Mouse (Mus musculus) embryonic facial prominence, embryonic 14.5 days (tissue): ENCODE measurements around the gene Lrrc75b. TPM values are rescaled to one million over a fixed set of nuclear protein-coding genes. Genes with fewer than 3 reads are reported as not detected.
"Not testable (repeated sequence)": the region's sequence is repeated elsewhere in the genome, so short reads cannot be mapped to it uniquely, and the experiment has no call there.

ENCODE experiments used
- ATAC-seq: fragments of 200-750 bp; cut with Nextera tagmentation; 2 replicates; pipeline ENCODE4 v1.8.0; 2017; ENCODE audit warnings: low read depth, moderate number of reproducible peaks, moderate TSS enrichment
- DNase-seq: peaks from one replicate; pipeline ENCODE4 v3.0.0-alpha.2; 2015; ENCODE audit warnings: low spot score
- H3K27ac ChIP-seq: fragments of 300-500 bp; sonication (generic); replicated peaks from 2 replicates; pipeline ENCODE4 v1.5.1; 2014; ENCODE audit warnings: low read depth, mild to moderate bottlenecking, low read length, moderate library complexity
- H3K27me3 ChIP-seq: fragments of 300-500 bp; sonication (generic); replicated peaks from 2 replicates; pipeline ENCODE4 v1.6.1; 2014; ENCODE audit warnings: low read length; ENCODE audit not compliant: control insufficient read depth, insufficient read depth
- H3K36me3 ChIP-seq: fragments of 300-500 bp; sonication (generic); 2 replicates; pipeline ENCODE4 v1.6.1; 2014; ENCODE audit warnings: low read length, mixed read lengths; ENCODE audit not compliant: control insufficient read depth, insufficient read depth
- H3K4me1 ChIP-seq: fragments of 300-500 bp; sonication (generic); 2 replicates; pipeline ENCODE4 v1.6.1; 2014; ENCODE audit warnings: antibody characterized with exemption, low read length; ENCODE audit not compliant: control insufficient read depth, insufficient read depth
- H3K4me2 ChIP-seq: fragments of 300-500 bp; sonication (generic); 2 replicates; pipeline ENCODE4 v1.6.1; 2014; ENCODE audit warnings: low read depth, mild to moderate bottlenecking, low read length, moderate library complexity, mixed read lengths
- H3K4me3 ChIP-seq: fragments of 300-500 bp; sonication (generic); 2 replicates; pipeline ENCODE4 v1.5.1; 2014; ENCODE audit warnings: low read depth, mild to moderate bottlenecking, low read length
- H3K9ac ChIP-seq: fragments of 300-500 bp; sonication (generic); 2 replicates; pipeline ENCODE4 v1.6.1; 2014; ENCODE audit warnings: low read depth, mild to moderate bottlenecking, low read length, moderate library complexity, mixed read lengths
- H3K9me3 ChIP-seq: fragments of 300-500 bp; sonication (generic); 2 replicates; pipeline ENCODE4 v1.6.1; 2016; ENCODE audit warnings: low read length; ENCODE audit not compliant: control insufficient read depth
- WGBS: fragments of 180-500 bp; shearing (Covaris S2); extraction: QIAGEN DNeasy Blood & Tissue Kit; methylation state at CpG from one replicate; pipeline ENCODE4 v1.1.7; 2014; 5-methylcytosine and 5-hydroxymethylcytosine counted together
- polyA plus RNA-seq: library from polyadenylated mRNA; unstranded; fragments of >200 nt; fragmentation: Nextera tagmentation; extraction: Ambion mirVana; gene quantifications from 2 replicates; pipeline ENCODE4 v1.2.1, GENCODE M21; 2014

Lrrc75b gene
- polyA plus RNA-seq, 1 experiment from 2014 or later, result 7.9 TPM

DNA sequence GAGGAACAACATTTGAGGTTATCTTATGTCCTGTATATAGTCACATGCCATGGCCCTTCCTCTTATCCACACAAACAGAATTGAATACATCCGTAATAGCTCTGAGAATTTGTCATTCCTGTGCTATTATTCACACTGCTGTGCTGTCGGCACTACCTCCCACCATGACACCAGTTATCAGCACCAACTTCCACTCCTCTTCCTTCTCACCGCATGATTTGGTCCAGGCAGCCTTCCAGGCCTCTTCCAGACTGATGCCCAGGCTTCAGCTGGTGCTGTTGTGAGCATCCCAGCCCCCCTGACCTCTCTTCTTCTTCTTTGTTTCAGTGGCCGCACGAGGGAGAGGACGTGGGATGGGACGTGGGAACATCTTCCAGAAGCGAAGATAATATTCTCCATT is 25.2 kb downstream of the Lrrc75b start:
- Histone ChIP-seq H3K9ac (no peak overlapping the region), H3K36me3 (peaks cover 58% of the 10 kb centered on the region), H3K9me3 (no peaks in the 10 kb centered on the region), H3K4me3 (no peak overlapping the region), H3K4me2 (no peak overlapping the region), H3K27ac (no peak overlapping the region), H3K4me1 (no peaks in the 10 kb centered on the region), H3K27me3 (no peaks in the 10 kb centered on the region)
- ATAC-seq (no peak), DNase-seq (no peak)
- WGBS, result 90% methylated on average over 8 of the region's 8 CpGs

DNA sequence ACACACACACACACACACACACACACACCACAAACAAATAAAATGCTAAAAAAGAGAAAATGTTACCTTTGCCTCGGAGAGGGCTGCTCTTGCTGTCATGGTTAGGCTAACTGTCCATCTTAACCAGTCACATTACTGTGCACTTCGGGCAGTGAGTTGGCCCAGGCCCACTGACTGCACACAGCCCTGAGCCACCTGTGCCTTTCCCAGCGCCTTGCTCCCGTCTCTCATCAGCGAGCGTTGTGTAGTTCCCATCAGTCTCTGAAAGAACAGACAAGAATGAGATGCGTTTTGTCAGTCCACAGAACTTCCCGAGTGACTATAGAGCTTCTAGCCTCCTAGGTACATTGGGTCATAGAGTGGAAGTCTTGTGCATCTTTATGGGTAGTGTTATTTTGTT is 25.9 kb downstream of the Lrrc75b start:
- no peak overlapping the region for H3K27ac ChIP-seq
- WGBS, result 90% methylated on average over 8 of the region's 8 CpGs
- H3K9ac ChIP-seq, result no peak overlapping the region
- H3K4me3 ChIP-seq, result no peak overlapping the region
- no peaks in the 10 kb centered on the region for H3K27me3 ChIP-seq
- no peaks in the 10 kb centered on the region for H3K9me3 ChIP-seq
- peaks cover 61% of the 10 kb centered on the region for H3K36me3 ChIP-seq
- no peak for ATAC-seq
- DNase-seq, result no peak
- H3K4me2 ChIP-seq, result no peak overlapping the region
- H3K4me1 ChIP-seq, result no peaks in the 10 kb centered on the region

DNA sequence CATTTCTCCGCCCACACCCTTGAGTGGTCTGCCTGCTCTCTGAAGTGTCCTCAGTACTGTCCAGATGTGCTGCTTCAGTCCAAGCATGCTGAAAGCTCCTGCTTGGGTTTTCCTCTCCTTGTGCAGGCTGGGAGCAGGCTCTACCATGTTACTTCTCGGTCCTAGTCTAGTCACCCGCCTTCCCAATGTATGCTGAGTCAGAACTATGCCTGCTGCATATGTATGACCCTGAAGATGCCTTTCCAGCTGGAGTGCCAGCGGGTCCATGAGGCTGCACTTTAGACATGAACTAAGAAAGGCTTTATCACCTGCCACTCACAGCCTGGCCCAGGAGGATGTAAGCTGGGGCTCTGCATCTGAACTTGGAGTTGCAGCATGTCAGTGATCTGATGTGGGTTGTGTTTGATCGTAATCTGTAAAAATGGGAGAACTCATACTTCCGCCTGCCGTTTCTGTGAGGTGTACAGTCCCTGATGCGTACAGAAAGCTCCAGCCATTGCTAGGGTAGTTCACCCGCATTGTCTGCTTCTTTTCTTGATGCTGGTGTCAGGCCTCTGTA is 28.5 kb downstream of the Lrrc75b start:
- no peaks in the 10 kb centered on the region for H3K27me3 ChIP-seq
- H3K9me3 ChIP-seq, result no peaks in the 10 kb centered on the region
- H3K36me3 ChIP-seq, result peaks cover 71% of the 10 kb centered on the region
- H3K4me1 ChIP-seq, result no peaks in the 10 kb centered on the region
- ATAC-seq (no peak), DNase-seq (no peak)
- H3K9ac ChIP-seq, result no peak overlapping the region
- H3K4me2 ChIP-seq, result no peak overlapping the region
- H3K4me3 ChIP-seq, result no peak overlapping the region
- H3K27ac ChIP-seq, result no peak overlapping the region
- 90% methylated on average over 9 of the region's 9 CpGs for WGBS

DNA sequence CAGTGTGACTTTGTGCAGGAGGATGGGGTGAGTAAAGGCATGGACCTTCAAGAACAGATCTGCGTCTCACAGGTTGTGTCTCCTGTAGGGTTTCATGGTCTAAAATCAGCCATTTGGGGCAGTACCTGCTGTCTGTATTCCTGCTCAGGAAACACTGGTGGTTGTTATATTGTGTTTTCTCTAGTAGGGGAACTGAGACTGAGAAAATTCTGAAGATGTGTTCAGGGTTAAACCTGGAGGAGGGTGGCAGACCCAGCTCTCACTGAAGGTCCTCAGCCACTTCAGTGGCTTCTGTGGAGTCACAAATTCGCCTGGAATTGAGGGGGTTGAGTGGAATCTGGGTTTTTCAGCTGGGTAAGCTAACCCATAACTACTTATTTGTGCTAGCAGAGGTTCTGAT is 29.8 kb downstream of the Lrrc75b start:
- Histone ChIP-seq H3K4me3 (no peak overlapping the region), H3K4me2 (no peak overlapping the region), H3K27me3 (no peaks in the 10 kb centered on the region), H3K9me3 (no peaks in the 10 kb centered on the region), H3K27ac (no peak overlapping the region), H3K4me1 (no peaks in the 10 kb centered on the region), H3K9ac (no peak overlapping the region), H3K36me3 (peaks cover 66% of the 10 kb centered on the region)
- WGBS, result 84% methylated on average over 2 of the region's 2 CpGs
- DNase-seq (no peak), ATAC-seq (no peak)

DNA sequence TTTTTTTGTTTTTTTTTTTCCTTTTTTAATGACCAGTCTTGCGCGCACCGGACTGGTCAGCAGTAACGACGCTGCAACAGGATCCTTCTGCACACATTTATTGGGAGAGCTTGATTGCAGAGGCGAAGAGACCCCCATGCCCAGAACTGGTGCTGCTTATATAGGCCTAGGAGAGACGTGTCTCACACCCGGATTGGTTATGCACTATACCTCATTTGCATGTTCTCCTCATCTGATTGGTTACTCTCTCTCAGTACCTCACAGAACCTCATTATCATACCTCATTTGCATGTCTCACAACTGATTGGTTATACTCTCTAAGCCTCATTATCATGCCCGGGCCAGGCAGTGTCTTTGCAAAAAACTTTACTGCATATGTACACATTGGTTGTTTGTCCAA is 34.7 kb downstream of the Lrrc75b start:
- not testable (repeated sequence) for H3K9me3 ChIP-seq, DNase-seq, H3K27ac ChIP-seq, H3K9ac ChIP-seq, H3K27me3 ChIP-seq, H3K4me3 ChIP-seq, H3K4me1 ChIP-seq, H3K4me2 ChIP-seq, ATAC-seq
- H3K36me3 ChIP-seq, result peaks cover 65% of the 10 kb centered on the region
- WGBS, result 95% methylated on average over 9 of the region's 9 CpGs

DNA sequence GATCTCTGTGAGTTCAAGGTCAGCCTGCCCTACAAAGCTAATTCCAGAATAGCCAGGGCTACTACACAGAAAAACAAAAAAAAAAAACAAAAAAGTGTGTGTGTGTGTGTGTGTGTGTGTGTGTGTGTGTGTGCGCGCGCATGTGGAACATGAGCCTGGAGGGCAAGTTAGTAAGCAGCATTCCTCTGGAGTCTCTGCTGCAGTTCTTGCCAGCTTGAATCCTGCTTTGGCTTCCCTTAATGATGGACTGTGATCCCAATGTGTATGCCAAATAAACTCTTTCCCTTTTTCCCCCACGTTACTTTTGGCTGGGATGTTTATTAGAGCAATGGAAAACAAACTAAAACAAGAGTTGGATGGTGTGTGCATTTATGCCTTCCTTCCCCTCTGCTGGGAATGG is 38.5 kb downstream of the Lrrc75b start:
- ATAC-seq (no peak), DNase-seq (no peak)
- H3K27ac ChIP-seq, result no peak overlapping the region
- H3K4me3 ChIP-seq, result no peak overlapping the region
- H3K9me3 ChIP-seq, result no peaks in the 10 kb centered on the region
- H3K4me2 ChIP-seq, result no peak overlapping the region
- H3K27me3 ChIP-seq, result no peaks in the 10 kb centered on the region
- peaks cover 9% of the 10 kb centered on the region; the same call in 1 of the 2 replicates for H3K4me1 ChIP-seq
- H3K9ac ChIP-seq, result no peak overlapping the region
- H3K36me3 ChIP-seq, result peaks cover 60% of the 10 kb centered on the region
- 87% methylated on average over 4 of the region's 4 CpGs for WGBS

DNA sequence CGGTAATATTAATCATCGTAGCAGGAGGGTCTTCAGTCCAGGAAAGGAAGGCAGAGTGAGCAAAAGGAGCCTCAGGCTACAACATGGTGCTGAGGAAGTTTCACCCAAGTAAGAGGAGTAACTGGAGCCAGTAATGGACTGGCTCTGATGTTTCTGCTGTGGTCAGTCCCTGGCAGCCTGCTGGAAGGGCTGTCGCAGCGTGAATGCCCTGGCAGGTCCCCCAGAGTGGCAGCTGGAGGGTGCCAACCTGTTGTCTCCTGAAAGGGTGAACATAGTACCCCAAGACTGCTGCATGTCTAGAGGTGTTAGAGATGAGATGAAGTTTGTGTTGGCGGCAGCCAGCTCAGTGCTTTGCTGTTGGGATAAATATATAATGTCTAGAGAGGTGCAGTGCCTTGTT is 39.5 kb downstream of the Lrrc75b start:
- Histone ChIP-seq H3K4me3 (no peak overlapping the region), H3K4me2 (no peak overlapping the region), H3K4me1 (peaks cover 19% of the 10 kb centered on the region), H3K27me3 (no peaks in the 10 kb centered on the region), H3K9me3 (no peaks in the 10 kb centered on the region), H3K9ac (no peak overlapping the region), H3K27ac (no peak overlapping the region), H3K36me3 (peaks cover 53% of the 10 kb centered on the region)
- DNase-seq (no peak), ATAC-seq (no peak)
- 95% methylated on average over 5 of the region's 5 CpGs for WGBS

DNA sequence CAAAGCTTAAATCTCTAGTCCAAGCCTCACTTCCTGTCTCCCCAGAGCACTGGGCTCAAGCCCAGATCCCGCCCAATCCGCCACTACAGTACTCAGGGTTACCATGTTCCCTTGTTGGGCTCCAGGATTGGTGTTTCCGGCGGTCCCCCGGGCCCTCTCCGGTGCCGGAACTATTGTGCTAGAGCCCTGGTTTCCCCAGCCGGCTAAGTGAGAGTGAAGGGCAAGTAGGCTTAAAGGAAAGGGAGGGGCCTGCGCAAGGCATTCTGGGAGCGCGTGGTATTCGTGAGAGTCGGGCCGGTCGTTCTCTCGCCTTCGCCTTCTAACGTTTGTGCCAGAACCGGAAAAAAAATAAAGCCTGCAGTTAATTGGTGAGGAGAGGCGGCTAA is 42.4 kb downstream of the Lrrc75b start, which contains the start of gene Gucd1:
Gucd1 (minus strand) TSS at position 215 of the 386 bp plus-strand sequence.
- Histone ChIP-seq H3K9me3 (no peaks in the 10 kb centered on the region), H3K4me2 (peak within 1 kb of the TSS; percentile 87), H3K9ac (peak within 1 kb of the TSS; percentile 91), H3K4me3 (peak within 1 kb of the TSS; percentile 63), H3K36me3 (peaks cover 30% of the 10 kb centered on the region), H3K4me1 (peaks cover 19% of the 10 kb centered on the region), H3K27me3 (no peaks in the 10 kb centered on the region), H3K27ac (peak within 1 kb of the TSS; percentile 99)
- DNase-seq (peak; percentile 97), ATAC-seq (peak; percentile 94)
- 0% methylated on average over 20 of the region's 20 CpGs for WGBS

DNA sequence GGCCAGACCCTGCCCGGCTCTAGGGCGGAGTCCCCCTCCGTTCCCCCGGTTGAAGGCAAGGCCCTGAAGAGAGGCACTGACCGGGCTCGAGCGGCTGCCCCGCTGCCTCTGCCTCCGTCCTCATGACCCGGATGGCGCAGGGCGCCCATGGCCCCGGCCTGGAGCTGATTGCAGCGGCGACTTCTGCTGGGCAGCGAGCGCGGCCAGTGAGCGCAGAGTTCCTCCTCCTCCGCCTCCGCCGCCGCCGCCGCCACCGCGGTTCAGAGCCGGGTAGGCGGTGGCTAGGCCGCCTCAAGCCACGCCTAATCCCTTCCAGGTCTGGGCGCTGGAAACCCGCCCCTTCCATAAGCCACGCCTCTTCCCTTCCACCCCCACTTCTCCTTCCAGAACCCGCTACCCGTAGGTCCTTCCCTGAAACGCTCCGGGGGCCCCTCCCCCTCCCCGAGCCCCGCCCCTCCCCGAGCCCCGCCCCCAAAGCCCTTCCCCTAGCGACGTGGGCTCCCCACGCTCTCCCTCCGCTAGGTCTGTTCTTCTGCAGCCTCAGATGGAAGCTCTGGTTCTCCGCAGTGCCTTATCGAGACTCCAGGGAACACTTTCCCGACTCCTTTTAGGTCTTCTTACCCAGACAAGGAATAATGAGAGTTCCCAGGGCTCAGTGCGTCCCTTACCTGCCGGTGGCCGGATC is 42.9 kb downstream of the Lrrc75b start, which contains the start of gene Snrpd3:
Snrpd3 (plus strand) TSS at position 479 of the 685 bp plus-strand sequence.
- ATAC-seq, result peak; percentile 97
- H3K4me3 ChIP-seq, result peak within 1 kb of the TSS; percentile 63
- H3K4me2 ChIP-seq, result peak within 1 kb of the TSS; percentile 87

More for the DNA sequence above, 42.9 kb downstream of the Lrrc75b start, which contains the start of gene Snrpd3:
- no peaks in the 10 kb centered on the region for H3K9me3 ChIP-seq
- H3K27ac ChIP-seq, result peak within 1 kb of the TSS; percentile 99
- H3K4me1 ChIP-seq, result peaks cover 19% of the 10 kb centered on the region
- no peaks in the 10 kb centered on the region for H3K27me3 ChIP-seq
- H3K9ac ChIP-seq, result peak within 1 kb of the TSS; percentile 91
- H3K36me3 ChIP-seq, result peaks cover 27% of the 10 kb centered on the region; the same call in 1 of the 2 replicates
- peak; percentile 99 for DNase-seq
- WGBS, result 2% methylated on average over 12 of the region's 52 CpGs
